Mouse (Mus musculus) liver, embryonic 15.5 days (tissue): Measurements from ENCODE around the gene Nptn. TPM values are rescaled to one million over a fixed set of nuclear protein-coding genes. Genes with fewer than 3 reads are reported as not detected.

Experiments
- ATAC-seq: fragments of 200-750 bp; cut with Nextera tagmentation; 2 replicates; pipeline ENCODE4 v1.8.0; 2017; ENCODE audit warnings: moderate number of reproducible peaks, mild to moderate bottlenecking, moderate library complexity; ENCODE audit not compliant: insufficient read depth
- H3K27ac ChIP-seq: fragments of 300-500 bp; sonication (generic); replicated peaks from 2 replicates; pipeline ENCODE4 v1.5.1; 2015; ENCODE audit warnings: mild to moderate bottlenecking, inconsistent platforms
- H3K27me3 ChIP-seq: fragments of 300-500 bp; sonication (generic); 2 replicates; pipeline ENCODE4 v1.6.1; 2015; ENCODE audit warnings: mild to moderate bottlenecking, inconsistent platforms
- H3K36me3 ChIP-seq: fragments of 300-500 bp; sonication (generic); replicated peaks from 2 replicates; pipeline ENCODE4 v1.6.1; 2015; ENCODE audit warnings: moderate library complexity, mild to moderate bottlenecking, inconsistent platforms
- H3K4me1 ChIP-seq: fragments of 300-500 bp; sonication (generic); replicated peaks from 2 replicates; pipeline ENCODE4 v1.6.1; 2015; ENCODE audit warnings: inconsistent platforms
- H3K4me2 ChIP-seq: fragments of 300-500 bp; sonication (generic); 2 replicates; pipeline ENCODE4 v1.6.1; 2015; ENCODE audit warnings: moderate library complexity, mild to moderate bottlenecking, inconsistent platforms
- H3K4me3 ChIP-seq: fragments of 300-500 bp; sonication (generic); replicated peaks from 2 replicates; pipeline ENCODE4 v1.5.1; 2015; ENCODE audit warnings: mild to moderate bottlenecking, inconsistent platforms
- H3K9ac ChIP-seq: fragments of 300-500 bp; sonication (generic); 2 replicates; pipeline ENCODE4 v1.6.1; 2015; ENCODE audit warnings: moderate library complexity, mild to moderate bottlenecking, inconsistent platforms
- H3K9me3 ChIP-seq: fragments of 300-500 bp; sonication (generic); replicated peaks from 2 replicates; pipeline ENCODE4 v1.6.1; 2016; ENCODE audit warnings: inconsistent platforms
- WGBS: fragments of 180-500 bp; shearing (Covaris S2); methylation state at CpG from one replicate; pipeline ENCODE4 v1.1.7; 2015; ENCODE audit warnings: mixed read lengths; ENCODE audit not compliant: insufficient replicate concordance; 5-methylcytosine and 5-hydroxymethylcytosine counted together
- polyA plus RNA-seq: library from polyadenylated mRNA; unstranded; fragments of >200 nt; fragmentation: Nextera tagmentation; extraction: Ambion mirVana; gene quantifications from 2 replicates; pipeline ENCODE4 v1.2.1, GENCODE M21; 2015

The Nptn gene
- polyA plus RNA-seq, 1 experiment from 2014 or later = 87.9 TPM

DNA sequence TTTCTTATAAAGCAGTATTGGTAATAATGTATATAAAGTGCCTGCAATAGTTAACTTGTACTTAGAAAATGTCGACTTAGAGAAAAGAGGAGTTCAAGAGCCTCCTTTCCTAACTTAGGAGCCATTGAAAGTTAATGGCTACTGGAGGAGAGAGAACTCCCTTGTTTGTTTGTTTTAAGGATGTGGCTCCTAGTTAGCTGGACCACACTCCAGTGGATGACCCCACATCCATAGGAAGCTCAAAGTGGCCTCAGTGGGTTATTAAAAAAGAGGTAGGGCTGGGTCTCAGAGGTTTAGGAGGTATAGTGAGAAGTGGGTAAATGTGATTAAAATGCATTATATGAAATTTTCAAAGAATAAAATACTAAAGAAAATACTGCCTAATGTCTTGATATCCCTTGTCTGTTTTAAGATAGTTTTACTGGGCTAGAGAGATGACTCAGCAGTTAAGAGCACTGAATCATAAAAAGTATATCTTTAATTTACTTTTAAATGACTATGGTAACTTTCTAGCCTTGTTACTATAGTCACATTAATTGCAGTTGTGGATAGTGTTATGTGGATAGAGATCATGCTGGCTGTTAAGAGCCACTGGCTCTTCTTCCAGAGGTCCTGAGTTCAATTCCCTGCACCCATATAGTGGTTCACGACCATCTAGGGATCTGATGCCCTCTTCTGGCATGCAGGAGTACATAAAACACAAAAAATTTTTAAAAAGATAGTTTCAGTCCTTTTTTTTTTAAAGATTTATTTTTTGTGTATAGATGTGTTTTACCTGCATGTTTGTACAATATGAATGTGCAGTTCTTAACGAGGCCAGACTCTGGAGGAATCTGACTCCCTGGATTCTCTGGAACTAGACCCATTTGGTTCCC is 33.3 kb downstream of the Nptn start:
- Histone ChIP-seq H3K9me3 (no peaks in the 10 kb centered on the region), H3K4me1 (peaks cover 27% of the 10 kb centered on the region), H3K27me3 (no peaks in the 10 kb centered on the region), H3K36me3 (peaks cover 6% of the 10 kb centered on the region), H3K27ac (no peak overlapping the region), H3K4me2 (no peak overlapping the region), H3K9ac (no peak overlapping the region), H3K4me3 (no peak overlapping the region)
- WGBS = 67% methylated on average over 3 of the region's 3 CpGs
- no peak for ATAC-seq

DNA sequence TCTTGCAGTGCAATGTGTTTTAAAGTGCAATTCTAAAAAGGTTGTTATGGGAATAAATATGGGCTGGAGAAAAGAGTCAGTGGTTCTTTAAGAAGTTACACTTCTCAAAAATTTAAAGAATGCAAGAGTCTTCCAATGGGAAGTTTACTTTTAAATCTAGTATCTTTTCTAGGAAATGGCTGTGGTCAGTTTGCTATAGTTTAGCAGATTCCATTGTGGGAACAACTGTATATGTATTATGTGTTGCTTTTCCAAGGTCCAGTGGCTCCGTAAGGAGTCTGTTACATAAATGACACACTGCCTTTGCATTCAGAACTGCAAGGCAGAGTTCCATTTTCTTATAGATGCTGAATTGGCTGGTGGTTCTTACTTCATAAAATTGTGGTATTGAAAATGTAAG is 41.0 kb downstream of the Nptn start:
- Histone ChIP-seq H3K4me3 (no peak overlapping the region), H3K27me3 (no peaks in the 10 kb centered on the region), H3K9ac (no peak overlapping the region), H3K4me1 (0 out of 2 replicates have a peak, but pooled peaks cover 10% of the 10 kb centered on the region), H3K27ac (no peak overlapping the region), H3K9me3 (no peaks in the 10 kb centered on the region), H3K36me3 (peaks cover 35% of the 10 kb centered on the region), H3K4me2 (no peak overlapping the region)
- 92% methylated on average over 1 of the region's 1 CpGs for WGBS
- no peak for ATAC-seq

DNA sequence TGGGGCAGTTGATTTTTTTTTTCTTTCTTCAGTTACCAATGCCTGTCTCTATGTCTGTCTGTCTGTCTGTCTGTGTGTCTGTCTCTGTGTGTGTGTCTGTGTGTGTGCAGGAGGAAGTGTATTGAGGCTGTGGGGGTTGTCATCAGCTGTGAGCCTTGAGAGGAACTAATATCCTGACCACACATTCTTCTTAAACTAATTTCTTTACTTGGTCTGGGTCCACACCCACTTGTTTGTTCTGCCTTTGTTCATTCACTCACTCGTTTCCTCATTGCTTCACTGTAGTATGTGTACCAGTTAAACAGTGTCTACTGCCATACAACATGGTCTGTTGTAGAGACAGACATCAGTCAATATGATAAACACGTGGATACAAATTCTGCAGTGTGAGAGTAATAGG is 45.2 kb downstream of the Nptn start:
- H3K4me1 ChIP-seq = 0 out of 2 replicates have a peak, but pooled peaks cover 3% of the 10 kb centered on the region
- no peak overlapping the region for H3K9ac ChIP-seq
- no peak overlapping the region for H3K4me3 ChIP-seq
- H3K4me2 ChIP-seq = no peak overlapping the region
- H3K36me3 ChIP-seq = peaks cover 63% of the 10 kb centered on the region
- no peak for ATAC-seq
- 44% methylated on average over 2 of the region's 2 CpGs for WGBS
- H3K9me3 ChIP-seq = no peaks in the 10 kb centered on the region
- H3K27me3 ChIP-seq = no peaks in the 10 kb centered on the region
- no peak overlapping the region for H3K27ac ChIP-seq

DNA sequence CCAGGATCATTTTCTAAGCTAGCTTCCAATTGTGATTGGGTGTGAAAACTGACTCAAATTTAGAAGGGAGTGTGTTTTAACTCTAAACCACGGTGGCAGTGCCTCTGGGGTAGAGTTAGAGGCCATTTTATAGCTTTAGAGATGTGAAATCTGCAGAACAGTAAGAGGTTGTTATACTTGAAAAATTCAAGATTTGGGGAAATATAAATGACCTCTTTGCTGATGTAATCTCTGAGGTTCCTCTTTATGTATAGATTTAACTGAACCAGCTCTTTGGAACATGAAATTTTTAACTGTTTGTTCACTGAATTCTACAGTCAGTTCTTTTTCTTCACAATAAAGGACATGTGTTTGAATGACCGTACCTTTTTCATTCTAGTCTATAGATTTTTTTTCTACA is 48.4 kb downstream of the Nptn start:
- Histone ChIP-seq H3K27ac (no peak overlapping the region), H3K9ac (no peak overlapping the region), H3K4me3 (no peak overlapping the region), H3K4me1 (0 out of 2 replicates have a peak, but pooled peaks cover 3% of the 10 kb centered on the region), H3K36me3 (peaks cover 61% of the 10 kb centered on the region), H3K9me3 (no peaks in the 10 kb centered on the region), H3K4me2 (no peak overlapping the region), H3K27me3 (no peaks in the 10 kb centered on the region)
- WGBS = 82% methylated on average over 2 of the region's 2 CpGs
- ATAC-seq = no peak

DNA sequence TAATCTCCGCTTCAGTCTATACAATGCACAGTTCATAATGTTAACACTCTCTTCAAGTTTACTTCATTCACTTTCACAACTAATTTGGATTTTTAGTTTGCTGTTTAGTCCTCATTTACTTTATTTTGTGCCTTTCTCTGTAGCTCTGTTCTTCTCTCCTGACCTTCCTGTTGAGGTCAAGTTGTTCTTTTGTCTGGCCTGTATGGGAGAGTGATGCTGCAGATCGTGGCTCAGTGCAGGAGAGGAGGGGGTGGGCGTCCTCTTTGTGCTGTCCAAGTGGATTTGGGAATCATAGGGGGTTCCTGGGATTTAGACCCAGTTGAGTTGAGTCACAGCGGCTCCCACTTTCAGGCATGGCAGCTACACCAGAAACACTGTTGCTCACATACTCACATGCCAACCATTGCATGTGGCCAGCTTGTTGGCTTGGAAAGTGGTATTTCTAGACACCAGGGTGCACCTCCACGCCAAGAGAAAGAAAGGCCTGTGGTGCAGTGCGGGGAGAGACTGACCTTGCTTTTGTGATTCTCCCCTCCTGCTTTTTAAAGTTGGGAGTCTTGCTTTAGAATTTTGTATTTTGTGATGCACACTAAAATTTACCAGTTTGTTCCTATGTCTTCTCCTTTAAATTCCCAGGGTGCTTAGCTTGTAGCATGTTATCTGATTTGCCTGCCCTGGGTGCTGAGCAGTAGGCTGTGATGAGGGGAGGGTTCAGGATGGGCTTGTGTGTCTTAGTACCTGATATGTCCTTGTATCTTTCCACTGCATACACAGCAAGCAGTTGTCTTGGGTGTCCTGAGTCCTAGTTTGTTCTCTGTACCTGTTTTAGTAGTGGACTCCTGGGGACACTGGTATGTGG is 66.6 kb downstream of the Nptn start:
- H3K9me3 ChIP-seq = no peaks in the 10 kb centered on the region
- ATAC-seq = peak; percentile 78
- no peak overlapping the region for H3K9ac ChIP-seq
- peaks cover 30% of the 10 kb centered on the region for H3K4me1 ChIP-seq
- no peaks in the 10 kb centered on the region for H3K27me3 ChIP-seq
- WGBS = 75% methylated on average over 6 of the region's 6 CpGs
- H3K27ac ChIP-seq = peak overlapping the region; percentile 55
- no peak overlapping the region for H3K4me3 ChIP-seq
- peaks cover 93% of the 10 kb centered on the region for H3K36me3 ChIP-seq
- H3K4me2 ChIP-seq = no peak overlapping the region

DNA sequence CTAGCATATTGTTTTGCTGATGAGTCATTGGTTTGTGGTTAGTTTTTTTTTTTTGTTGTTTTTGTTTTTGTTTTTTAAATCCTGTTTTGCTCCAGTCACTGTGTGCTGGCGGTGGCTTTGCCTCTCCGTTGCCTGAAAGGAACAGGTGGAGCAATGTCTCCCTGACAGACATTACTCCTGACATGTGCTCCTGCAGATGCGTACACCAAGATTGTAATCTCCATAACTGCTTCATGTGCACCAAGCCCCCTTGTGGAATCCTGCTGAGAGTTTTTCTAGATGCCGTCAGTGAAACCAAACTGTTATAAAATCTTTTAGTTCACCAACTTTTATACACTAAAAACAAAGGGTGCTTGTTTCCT is 67.2 kb downstream of the Nptn start:
- no peaks in the 10 kb centered on the region for H3K9me3 ChIP-seq
- no peak overlapping the region for H3K9ac ChIP-seq
- H3K27me3 ChIP-seq = no peaks in the 10 kb centered on the region
- H3K4me2 ChIP-seq = no peak overlapping the region
- 0 out of 2 replicates have a peak, but pooled peaks have one; percentile 15 for ATAC-seq
- 44% methylated on average over 4 of the region's 4 CpGs for WGBS
- peaks cover 34% of the 10 kb centered on the region for H3K4me1 ChIP-seq
- peak overlapping the region; percentile 55 for H3K27ac ChIP-seq
- peaks cover 91% of the 10 kb centered on the region for H3K36me3 ChIP-seq
- H3K4me3 ChIP-seq = no peak overlapping the region

DNA sequence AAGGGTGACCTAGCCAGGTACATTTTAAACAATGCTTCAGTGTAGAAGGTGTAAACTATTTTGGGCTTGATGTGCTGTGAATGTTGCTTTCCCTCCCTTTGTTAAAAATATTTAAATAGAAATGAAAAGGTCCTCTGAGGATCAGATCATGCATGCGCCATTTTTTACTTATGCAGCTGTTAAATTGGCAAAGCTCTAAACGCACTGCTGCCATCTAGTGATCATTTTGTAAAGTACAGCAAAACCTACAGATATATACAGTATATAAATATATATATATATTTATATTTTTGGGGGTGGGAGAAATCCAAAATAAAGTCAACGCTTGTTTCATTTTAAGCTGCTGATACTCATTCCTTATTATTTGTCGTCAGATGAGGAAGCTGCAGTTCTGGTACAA is 70.0 kb downstream of the Nptn start:
- Histone ChIP-seq H3K27me3 (no peaks in the 10 kb centered on the region), H3K27ac (no peak overlapping the region), H3K9me3 (no peaks in the 10 kb centered on the region), H3K36me3 (peaks cover 80% of the 10 kb centered on the region), H3K4me1 (peaks cover 59% of the 10 kb centered on the region), H3K4me3 (no peak overlapping the region), H3K9ac (no peak overlapping the region), H3K4me2 (no peak overlapping the region)
- 55% methylated on average over 4 of the region's 4 CpGs for WGBS
- ATAC-seq = no peak

DNA sequence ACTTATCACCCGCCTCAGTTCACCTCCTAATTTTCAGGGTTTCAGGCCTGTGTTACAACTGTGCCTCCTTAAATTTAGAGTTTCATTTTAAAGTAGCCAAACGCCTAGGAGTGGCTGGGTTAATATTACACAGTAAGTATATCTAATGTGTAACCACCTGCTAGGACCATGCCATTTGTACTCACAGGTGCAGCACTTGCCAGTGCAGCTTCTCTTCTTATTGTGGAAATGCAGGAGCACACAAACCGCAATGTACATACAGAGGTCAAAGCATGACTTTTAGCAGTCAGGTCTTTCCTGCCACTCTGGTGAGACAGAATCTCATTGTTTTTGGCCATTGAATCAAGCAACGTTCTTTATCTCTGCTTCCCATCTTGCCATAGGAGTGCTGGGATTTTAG is 72.5 kb downstream of the Nptn start:
- Histone ChIP-seq H3K36me3 (peaks cover 74% of the 10 kb centered on the region), H3K4me2 (peak overlapping the region; percentile 44), H3K9ac (no peak overlapping the region), H3K27ac (peak overlapping the region; percentile 54), H3K4me1 (peaks cover 65% of the 10 kb centered on the region), H3K9me3 (no peaks in the 10 kb centered on the region), H3K27me3 (no peaks in the 10 kb centered on the region), H3K4me3 (no peak overlapping the region)
- no peak for ATAC-seq
- WGBS = 57% methylated on average over 4 of the region's 4 CpGs

DNA sequence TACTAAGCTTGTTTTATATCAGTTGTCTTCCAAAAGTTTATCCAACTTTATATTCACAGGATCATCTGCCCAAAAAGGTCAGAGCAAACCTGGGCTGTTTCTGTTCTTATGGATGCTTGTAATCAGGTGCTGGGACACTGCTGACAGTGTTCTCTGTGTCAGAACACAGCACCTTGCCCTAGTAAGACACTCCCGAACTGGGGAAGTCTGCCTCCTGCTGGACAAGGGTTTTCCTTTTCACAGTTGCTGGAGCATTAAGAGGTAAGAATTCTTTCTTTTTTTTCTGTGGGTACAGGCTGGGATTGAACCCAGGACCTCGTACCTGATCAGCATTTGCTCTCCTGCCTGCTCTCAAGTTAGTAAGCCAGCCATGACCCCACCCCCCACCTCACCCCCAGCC is 74.4 kb downstream of the Nptn start:
- Histone ChIP-seq H3K27ac (peak overlapping the region; percentile 99), H3K36me3 (peaks cover 69% of the 10 kb centered on the region), H3K9ac (peak overlapping the region; percentile 62), H3K9me3 (no peaks in the 10 kb centered on the region), H3K4me2 (peak overlapping the region; percentile 63), H3K4me1 (peaks cover 76% of the 10 kb centered on the region), H3K4me3 (peak overlapping the region; percentile 45), H3K27me3 (no peaks in the 10 kb centered on the region)
- WGBS = 36% methylated on average over 2 of the region's 2 CpGs
- 0 out of 2 replicates have a peak, but pooled peaks have one; percentile 10 for ATAC-seq

DNA sequence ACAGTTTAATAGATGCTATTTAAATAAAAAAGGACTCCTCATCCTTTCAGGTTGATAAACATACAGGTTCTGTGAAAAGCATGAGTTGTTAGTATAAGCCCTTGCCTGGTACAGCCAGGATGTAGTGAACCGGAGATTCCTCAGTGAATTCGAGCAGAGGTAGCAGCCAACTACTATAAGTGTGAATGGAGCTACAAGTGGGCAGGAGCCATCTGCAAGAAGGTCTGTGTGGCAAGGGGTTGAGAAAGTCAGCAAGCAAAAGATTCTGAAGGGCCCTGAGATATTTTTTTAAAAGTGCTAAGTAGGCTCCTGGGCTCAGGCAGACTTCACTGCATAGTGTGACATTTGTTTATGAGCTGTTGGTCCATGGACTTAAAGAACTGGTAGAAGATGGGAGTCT is 74.8 kb downstream of the Nptn start:
- Histone ChIP-seq H3K9me3 (no peaks in the 10 kb centered on the region), H3K4me2 (peak overlapping the region; percentile 63), H3K36me3 (peaks cover 68% of the 10 kb centered on the region), H3K4me3 (peak overlapping the region; percentile 45), H3K9ac (peak overlapping the region; percentile 62), H3K27ac (peak overlapping the region; percentile 99), H3K27me3 (no peaks in the 10 kb centered on the region), H3K4me1 (peaks cover 80% of the 10 kb centered on the region)
- no peak for ATAC-seq
- WGBS = 78% methylated on average over 2 of the region's 2 CpGs
